Mouse (Mus musculus) cortical plate, adult 2 months (tissue): Measurements from ENCODE around the gene Cdk5r1.

ENCODE experiments used
- CTCF ChIP-seq: fragments of 200-500 bp; IDR thresholded peaks from 2 replicates; pipeline ENCODE4 v1.5.1; 2011; ENCODE audit warnings: mild to moderate bottlenecking, control low read depth, low read length; ENCODE audit not compliant: insufficient read depth; ENCODE audit errors: extremely low read depth
- POLR2A ChIP-seq: fragments of 200-500 bp; IDR thresholded peaks from 2 replicates; pipeline ENCODE4 v1.6.1; 2011; ENCODE audit warnings: mild to moderate bottlenecking, low read length, control low read depth; ENCODE audit not compliant: insufficient read depth; ENCODE audit errors: extremely low read depth

GRCm38 (mm10) chr11:80527697-80528096 is 50.9 kb downstream of the Cdk5r1 start:
- no peak for TF ChIP-seq POLR2A
- no peak for TF ChIP-seq CTCF
